Mouse (Mus musculus): ENCODE measurements around the gene Muc3. TPM values are rescaled to one million over a fixed set of nuclear protein-coding genes. Genes with fewer than 3 reads are reported as not detected.

Gene Muc3
- polyA plus RNA-seq, 2 experiments: not detected

- no peak overlapping the region for H3K27ac ChIP-seq (replicated peaks; ENCODE audit: low read depth, low read length)
- DNase-seq (ENCODE audit: low spot score) (no peak), ATAC-seq (ENCODE audit: low FRiP score, low read depth) (no peak)
- H3K27me3 ChIP-seq (ENCODE audit: control insufficient read depth, insufficient read depth, low read length): no peaks in the 10 kb centered on the region
- no peak overlapping the region for H3K4me3 ChIP-seq (replicated peaks; ENCODE audit: low read length)
- WGBS: 67% methylated on average over 6 of the region's 6 CpGs
- H3K9ac ChIP-seq (ENCODE audit: low read depth, low read length, severe bottlenecking): no peak overlapping the region
- H3K36me3 ChIP-seq (ENCODE audit: control insufficient read depth, insufficient read depth, low read length): no peaks in the 10 kb centered on the region
- no peaks in the 10 kb centered on the region for H3K4me1 ChIP-seq (ENCODE audit: control insufficient read depth, insufficient read depth, low read length)
- no peak overlapping the region for H3K4me2 ChIP-seq (replicated peaks; ENCODE audit: low read depth, low read length, severe bottlenecking)
- no peaks in the 10 kb centered on the region for H3K9me3 ChIP-seq (ENCODE audit: control insufficient read depth, low read length)
- TF ChIP-seq POLR2A (IDR thresholded peaks at IDR 0.05; ENCODE audit: borderline replicate concordance, extremely low read depth, insufficient read depth, insufficient read length): no peak
These were observed 18.4 kb upstream of the Muc3 start for GRCm38 (mm10) chr5:137167539-137167938.

- no peak for TF ChIP-seq POLR2A (IDR thresholded peaks at IDR 0.05; ENCODE audit: borderline replicate concordance, extremely low read depth, insufficient read depth, insufficient read length)
- no peaks in the 10 kb centered on the region for H3K9me3 ChIP-seq (ENCODE audit: control insufficient read depth, low read length)
- WGBS: 77% methylated on average over 9 of the region's 9 CpGs
- H3K4me1 ChIP-seq (ENCODE audit: control insufficient read depth, insufficient read depth, low read length): no peaks in the 10 kb centered on the region
- no peak overlapping the region for H3K27ac ChIP-seq (replicated peaks; ENCODE audit: low read depth, low read length)
- no peak overlapping the region for H3K9ac ChIP-seq (ENCODE audit: low read depth, low read length, severe bottlenecking)
- H3K27me3 ChIP-seq (ENCODE audit: control insufficient read depth, insufficient read depth, low read length): no peaks in the 10 kb centered on the region
- no peaks in the 10 kb centered on the region for H3K36me3 ChIP-seq (ENCODE audit: control insufficient read depth, insufficient read depth, low read length)
- no peak overlapping the region for H3K4me2 ChIP-seq (replicated peaks; ENCODE audit: low read depth, low read length, severe bottlenecking)
- ATAC-seq (ENCODE audit: low FRiP score, low read depth): no peak
- no peak for DNase-seq (ENCODE audit: low spot score)
- no peak overlapping the region for H3K4me3 ChIP-seq (replicated peaks; ENCODE audit: low read length)
These were observed 16.9 kb upstream of the Muc3 start for GRCm38 (mm10) chr5:137166012-137166411.

- no peaks in the 10 kb centered on the region for H3K36me3 ChIP-seq (ENCODE audit: control insufficient read depth, insufficient read depth, low read length)
- no peaks in the 10 kb centered on the region for H3K27me3 ChIP-seq (ENCODE audit: control insufficient read depth, insufficient read depth, low read length)
- no peak for DNase-seq (ENCODE audit: low spot score)
- no peak overlapping the region for H3K9ac ChIP-seq (ENCODE audit: low read depth, low read length, severe bottlenecking)
- ATAC-seq (ENCODE audit: low FRiP score, low read depth): no peak
- no peaks in the 10 kb centered on the region for H3K4me1 ChIP-seq (ENCODE audit: control insufficient read depth, insufficient read depth, low read length)
- H3K4me3 ChIP-seq (replicated peaks; ENCODE audit: low read length): no peak overlapping the region
- H3K4me2 ChIP-seq (replicated peaks; ENCODE audit: low read depth, low read length, severe bottlenecking): no peak overlapping the region
- H3K9me3 ChIP-seq (ENCODE audit: control insufficient read depth, low read length): no peaks in the 10 kb centered on the region
- TF ChIP-seq POLR2A (IDR thresholded peaks at IDR 0.05; ENCODE audit: borderline replicate concordance, extremely low read depth, insufficient read depth, insufficient read length): no peak
- WGBS: 79% methylated on average over 4 of the region's 4 CpGs
- no peak overlapping the region for H3K27ac ChIP-seq (replicated peaks; ENCODE audit: low read depth, low read length)
These were observed 12.7 kb upstream of the Muc3 start for GRCm38 (mm10) chr5:137161853-137162252.

DNA sequence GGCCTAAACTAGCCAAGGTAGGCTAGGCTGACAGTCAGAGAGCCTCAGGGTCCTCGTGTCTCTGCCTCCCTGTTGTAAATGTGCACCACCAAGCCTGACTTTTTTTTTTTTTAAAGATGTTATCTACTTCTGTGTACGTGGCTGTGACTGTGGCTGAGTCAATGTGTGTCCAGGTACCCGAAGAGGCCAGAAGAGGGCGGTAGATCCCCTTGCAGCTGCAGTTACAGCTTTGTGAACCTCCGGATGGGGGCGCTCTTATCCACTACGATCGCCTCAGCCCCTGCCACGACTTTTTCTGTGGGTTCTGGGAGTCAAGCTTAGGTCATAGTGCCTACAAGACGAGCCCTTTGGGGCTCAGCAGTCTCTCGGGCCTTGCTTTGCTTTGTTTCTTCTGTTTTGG is 10.3 kb upstream of the Muc3 start:
- no peaks in the 10 kb centered on the region; the same call in 1 of the 2 replicates for H3K9me3 ChIP-seq (ENCODE audit: control insufficient read depth, low read length)
- H3K27ac ChIP-seq (replicated peaks; ENCODE audit: low read depth, low read length): no peak overlapping the region
- TF ChIP-seq POLR2A (IDR thresholded peaks at IDR 0.05; ENCODE audit: borderline replicate concordance, extremely low read depth, insufficient read depth, insufficient read length): no peak
- WGBS: 22% methylated on average over 11 of the region's 11 CpGs
- no peaks in the 10 kb centered on the region for H3K4me1 ChIP-seq (ENCODE audit: control insufficient read depth, insufficient read depth, low read length)
- H3K27me3 ChIP-seq (ENCODE audit: control insufficient read depth, insufficient read depth, low read length): no peaks in the 10 kb centered on the region
- ATAC-seq (ENCODE audit: low FRiP score, low read depth): no peak
- H3K36me3 ChIP-seq (ENCODE audit: control insufficient read depth, insufficient read depth, low read length): no peaks in the 10 kb centered on the region
- H3K4me2 ChIP-seq (replicated peaks; ENCODE audit: low read depth, low read length, severe bottlenecking): no peak overlapping the region
- no peak overlapping the region for H3K9ac ChIP-seq (ENCODE audit: low read depth, low read length, severe bottlenecking)
- H3K4me3 ChIP-seq (replicated peaks; ENCODE audit: low read length): no peak overlapping the region
- DNase-seq (ENCODE audit: low spot score): no peak

DNA sequence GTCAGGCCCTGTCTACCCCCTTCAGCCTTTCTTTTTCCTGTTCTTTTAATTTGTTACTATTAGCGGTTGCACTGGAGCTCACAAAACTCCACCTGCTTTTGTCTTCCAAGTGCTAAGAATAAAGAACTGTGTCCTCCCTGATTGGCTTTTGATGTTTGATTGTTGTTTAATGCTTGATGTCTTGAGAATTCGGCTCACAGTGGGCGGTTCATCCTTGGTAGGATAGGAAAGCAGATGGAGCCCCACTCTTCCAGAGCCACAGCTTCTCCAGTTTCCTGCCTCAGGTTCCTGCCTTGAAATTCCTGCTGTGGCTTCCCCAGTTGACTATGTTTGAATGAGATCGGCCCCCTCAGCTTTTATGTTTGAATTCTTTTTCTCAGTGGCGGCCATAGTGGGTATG is 4.2 kb upstream of the Muc3 start:
- H3K27me3 ChIP-seq (ENCODE audit: control insufficient read depth, insufficient read depth, low read length): no peaks in the 10 kb centered on the region
- 86% methylated on average over 5 of the region's 5 CpGs for WGBS
- ATAC-seq (ENCODE audit: low FRiP score, low read depth) (no peak), DNase-seq (ENCODE audit: low spot score) (no peak)
- TF ChIP-seq POLR2A (IDR thresholded peaks at IDR 0.05; ENCODE audit: borderline replicate concordance, extremely low read depth, insufficient read depth, insufficient read length): no peak
- H3K9me3 ChIP-seq (ENCODE audit: control insufficient read depth, low read length): peaks cover 11% of the 10 kb centered on the region; the same call in 1 of the 2 replicates
- no peak overlapping the region for H3K4me3 ChIP-seq (replicated peaks; ENCODE audit: low read length)
- H3K4me1 ChIP-seq (ENCODE audit: control insufficient read depth, insufficient read depth, low read length): no peaks in the 10 kb centered on the region
- no peaks in the 10 kb centered on the region for H3K36me3 ChIP-seq (ENCODE audit: control insufficient read depth, insufficient read depth, low read length)
- H3K27ac ChIP-seq (replicated peaks; ENCODE audit: low read depth, low read length): no peak overlapping the region
- no peak overlapping the region for H3K9ac ChIP-seq (ENCODE audit: low read depth, low read length, severe bottlenecking)
- no peak overlapping the region for H3K4me2 ChIP-seq (replicated peaks; ENCODE audit: low read depth, low read length, severe bottlenecking)

GRCm38 (mm10) chr5:137152623-137153022 is 3.5 kb upstream of the Muc3 start:
- no peak for TF ChIP-seq POLR2A (IDR thresholded peaks at IDR 0.05; ENCODE audit: borderline replicate concordance, extremely low read depth, insufficient read depth, insufficient read length)
- no peak overlapping the region for H3K4me2 ChIP-seq (replicated peaks; ENCODE audit: low read depth, low read length, severe bottlenecking)
- H3K27me3 ChIP-seq (ENCODE audit: control insufficient read depth, insufficient read depth, low read length): no peaks in the 10 kb centered on the region
- ATAC-seq (ENCODE audit: low FRiP score, low read depth) (no peak), DNase-seq (ENCODE audit: low spot score) (no peak)
- H3K9ac ChIP-seq (ENCODE audit: low read depth, low read length, severe bottlenecking): no peak overlapping the region
- H3K4me3 ChIP-seq (replicated peaks; ENCODE audit: low read length): no peak overlapping the region
- H3K27ac ChIP-seq (replicated peaks; ENCODE audit: low read depth, low read length): no peak overlapping the region
- no peaks in the 10 kb centered on the region for H3K36me3 ChIP-seq (ENCODE audit: control insufficient read depth, insufficient read depth, low read length)
- H3K4me1 ChIP-seq (ENCODE audit: control insufficient read depth, insufficient read depth, low read length): no peaks in the 10 kb centered on the region
- WGBS: 61% methylated on average over 2 of the region's 2 CpGs
- H3K9me3 ChIP-seq (ENCODE audit: control insufficient read depth, low read length): peaks cover 11% of the 10 kb centered on the region; the same call in 1 of the 2 replicates
